In the genomic region with DNA sequence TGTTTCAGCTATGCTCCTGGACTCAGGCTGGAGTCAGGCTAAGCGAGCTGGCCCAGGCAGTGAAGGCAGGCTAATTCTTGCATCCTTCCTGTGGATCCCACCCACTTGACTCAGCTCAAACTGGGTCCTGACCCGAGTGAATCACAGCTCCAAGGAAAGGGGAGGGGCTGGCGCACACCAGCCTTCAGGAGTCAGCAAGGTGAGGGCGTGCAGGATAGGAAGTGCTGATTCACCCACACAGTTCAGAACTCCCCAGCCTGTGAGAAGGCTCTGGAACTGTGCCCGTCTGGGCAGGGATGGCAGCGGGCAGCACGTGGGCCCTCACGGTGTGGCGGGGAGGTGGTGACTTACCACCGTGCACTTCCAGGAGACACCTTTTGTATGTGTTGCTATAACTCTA, we compare ENCODE assay signal across 8 mouse cellular contexts. TPM values are rescaled to one million over a fixed set of nuclear protein-coding genes. Genes with fewer than 3 reads are reported as not detected.
A peak's percentile ranks its signal among the peaks of the same experiment; 100 is the strongest.
DNase-seq lines count a peak whose midpoint lies in the region; ATAC-seq lines count a peak whose summit lies in the region.

No protein-coding gene starts in this region.

- DNase-seq in kidney, adult 18-20 months = peak; percentile 41
- DNase-seq in ovary, postnatal 14 days (ENCODE audit: low spot score) = peak; percentile 32
- DNase-seq in gastrocnemius, adult 18-20 months (ENCODE audit: low spot score) = no peak
- DNase-seq in spleen, postnatal 36 days (ENCODE audit: low spot score in 2 of 2) = no peak
- no peak for DNase-seq in spleen, adult 12 weeks (ENCODE audit: low spot score)

- peaks cover 58% of the 10 kb centered on the region for H3K36me3 ChIP-seq in megakaryocyte, embryonic 14.5 days (replicated peaks; ENCODE audit: low read length)

- peak overlapping the region; percentile 29 for H3K4me3 ChIP-seq in megakaryocyte, embryonic 14.5 days (replicated peaks)

- peaks cover 95% of the 10 kb centered on the region for H3K4me1 ChIP-seq in megakaryocyte, embryonic 14.5 days

- ATAC-seq in megakaryocyte, adult 5-6 weeks (ENCODE audit: poor library complexity, severe bottlenecking) = no peak; the same call in 1 of the 2 replicates
- ATAC-seq in erythroblast, adult 5-6 weeks (replicated peaks; ENCODE audit: low FRiP score, poor library complexity, severe bottlenecking) = peak; percentile 59

- H3K9me3 ChIP-seq in megakaryocyte, embryonic 14.5 days = no peaks in the 10 kb centered on the region

- H3K27me3 ChIP-seq in megakaryocyte, embryonic 14.5 days (replicated peaks) = no peaks in the 10 kb centered on the region

RNA-seq across cellular contexts. Expression of a gene that starts 11.8 kb away (rescaled TPM):
- polyA plus RNA-seq in megakaryocyte, embryonic 14.5 days (2012; ENCODE audit: insufficient read depth, low replicate concordance) = 104 and 151 TPM in 2 replicates
- not detected in 2 replicates for total RNA-seq in megakaryocyte, adult 5-6 weeks (2015)
- total RNA-seq in megakaryocyte, adult 5-6 weeks (2017) = 0.15 TPM in 1 of 2 replicates, not detected in the other
- not detected in 2 replicates for total RNA-seq in erythroblast, adult 5-6 weeks (2015; ENCODE audit: low replicate concordance)
- 0.28 TPM in 1 of 2 replicates, not detected in the other for total RNA-seq in erythroblast, adult 5-6 weeks (2017; ENCODE audit: low replicate concordance)
- total RNA-seq in gastrocnemius, adult 18-20 months (2021) = 1 to 10 TPM in 1 of 2 experiments, under 1 TPM in 1; 0.93 to 1.7 TPM

Comparison
In these comparisons a context has a peak if more than half of its experiments do, and no peak if none do; other contexts are left out.
1. DNase-seq: peak in kidney, adult 18-20 months (single experiment) and ovary, postnatal 14 days (single experiment); none in gastrocnemius, adult 18-20 months (single experiment), spleen, postnatal 36 days (0 of 2) and spleen, adult 12 weeks (single experiment).